Mouse (Mus musculus) urinary bladder, adult 18-20 months (tissue): ENCODE results near the gene Socs3.
A peak's percentile ranks its signal among the peaks of the same experiment; 100 is the strongest.

Source experiments
- DNase-seq, 2 experiments: peaks; one replicate each; pipeline ENCODE4 v3.0.0; 2022; ENCODE audit warnings: low spot score in 2 of 2, mixed read lengths in 2 of 2

Socs3 gene

GRCm38 (mm10) chr11:117969945-117970872 lies at the start of gene Socs3:
Socs3 (minus strand) TSS chr11:117970047.
- peak; percentile 87 to 96 for DNase-seq

- no peak for DNase-seq
Observed at GRCm38 (mm10) chr11:118018328-118018727, 48.5 kb upstream of the Socs3 start.

GRCm38 (mm10) chr11:118015381-118016145 lies 45.7 kb upstream of the Socs3 start:
- DNase-seq = no peak

DNA sequence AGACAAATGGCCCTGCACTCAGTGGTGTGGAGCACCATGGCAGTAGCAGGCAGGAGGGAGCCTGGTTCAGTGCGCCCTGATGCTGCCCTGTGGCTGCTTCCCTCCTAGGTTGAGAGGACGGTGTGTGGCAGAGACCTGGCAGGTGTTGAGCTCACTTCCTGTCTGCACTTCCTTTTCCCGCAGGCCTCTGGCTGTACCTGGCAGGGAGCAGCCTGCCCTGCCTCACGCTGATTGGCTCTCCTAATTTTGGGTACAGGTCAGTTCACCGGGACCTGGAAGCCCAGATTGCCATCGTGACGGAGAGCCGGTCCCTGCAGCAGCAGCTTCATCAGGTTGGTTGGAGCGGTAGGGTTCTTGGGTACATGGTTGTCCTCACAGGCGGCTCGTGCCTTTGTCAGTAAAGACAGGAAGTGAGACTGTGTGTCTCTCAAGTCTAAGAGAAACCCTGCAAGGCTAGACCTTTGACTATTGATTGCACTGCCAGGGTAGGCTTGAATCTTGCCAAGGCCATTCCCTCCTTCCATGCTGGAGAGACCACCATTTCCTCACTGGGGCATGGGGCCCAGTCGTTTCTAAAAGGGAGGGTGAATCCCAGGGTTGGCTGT lies 44.6 kb upstream of the Socs3 start:
- no peak for DNase-seq

- no peak for DNase-seq
Observed at GRCm38 (mm10) chr11:118013339-118013738, 43.5 kb upstream of the Socs3 start.

- DNase-seq = no peak
Observed at GRCm38 (mm10) chr11:118012595-118012994, 42.7 kb upstream of the Socs3 start.

DNA sequence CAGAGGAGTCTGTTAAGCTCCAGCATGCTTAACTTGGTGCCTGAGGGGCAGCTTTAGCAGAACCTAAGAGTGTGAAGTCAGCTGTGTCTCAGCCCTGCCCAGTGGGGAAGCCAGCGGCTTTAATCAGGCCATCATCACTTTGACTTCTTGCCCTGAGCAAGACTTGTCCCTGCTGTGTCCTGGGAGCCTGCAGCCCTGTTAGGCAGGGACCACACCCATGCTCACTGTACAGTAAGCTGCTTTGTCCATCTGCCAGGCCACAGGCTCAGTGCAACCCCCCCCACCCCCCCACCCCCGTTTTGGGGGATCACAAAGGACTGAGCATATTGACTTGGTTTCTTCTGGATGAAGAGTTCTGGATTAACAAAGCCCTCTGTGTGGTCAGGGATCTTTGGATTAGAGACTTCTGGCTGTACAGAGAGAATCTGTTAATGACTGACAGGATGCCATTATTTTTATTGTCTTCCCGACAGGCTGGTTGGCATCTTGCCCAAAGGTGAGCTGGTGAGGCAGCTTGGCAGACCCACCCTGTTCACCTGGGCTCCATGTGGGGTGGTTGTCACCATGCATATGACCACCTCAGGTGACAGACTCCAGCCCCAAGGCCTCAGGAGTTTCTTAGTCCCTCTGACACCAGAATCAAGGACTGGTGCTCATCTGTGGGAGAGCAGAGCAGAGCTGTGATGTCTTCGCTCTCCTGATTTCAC lies 40.2 kb upstream of the Socs3 start:
- no peak for DNase-seq

DNA sequence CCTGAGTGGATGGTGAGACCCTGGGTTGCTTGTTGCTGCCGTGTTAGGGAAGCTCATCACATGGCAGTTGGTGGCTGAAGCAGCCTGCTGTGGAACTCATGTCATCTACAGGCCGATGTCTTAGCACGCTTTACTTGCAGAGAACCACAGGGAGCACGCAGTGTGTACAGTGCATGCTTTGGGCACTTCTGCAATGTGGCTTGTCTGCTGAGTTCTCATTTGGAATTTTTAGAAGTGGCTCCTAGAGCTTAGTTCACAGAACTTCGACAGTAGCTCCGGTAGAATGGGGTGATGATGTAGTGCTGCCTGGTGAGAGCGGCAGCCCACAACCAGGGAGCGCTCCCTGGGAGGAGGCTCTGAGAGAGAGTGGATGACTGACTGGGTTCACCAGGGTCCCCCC lies 39.0 kb upstream of the Socs3 start:
- no peak for DNase-seq

DNA sequence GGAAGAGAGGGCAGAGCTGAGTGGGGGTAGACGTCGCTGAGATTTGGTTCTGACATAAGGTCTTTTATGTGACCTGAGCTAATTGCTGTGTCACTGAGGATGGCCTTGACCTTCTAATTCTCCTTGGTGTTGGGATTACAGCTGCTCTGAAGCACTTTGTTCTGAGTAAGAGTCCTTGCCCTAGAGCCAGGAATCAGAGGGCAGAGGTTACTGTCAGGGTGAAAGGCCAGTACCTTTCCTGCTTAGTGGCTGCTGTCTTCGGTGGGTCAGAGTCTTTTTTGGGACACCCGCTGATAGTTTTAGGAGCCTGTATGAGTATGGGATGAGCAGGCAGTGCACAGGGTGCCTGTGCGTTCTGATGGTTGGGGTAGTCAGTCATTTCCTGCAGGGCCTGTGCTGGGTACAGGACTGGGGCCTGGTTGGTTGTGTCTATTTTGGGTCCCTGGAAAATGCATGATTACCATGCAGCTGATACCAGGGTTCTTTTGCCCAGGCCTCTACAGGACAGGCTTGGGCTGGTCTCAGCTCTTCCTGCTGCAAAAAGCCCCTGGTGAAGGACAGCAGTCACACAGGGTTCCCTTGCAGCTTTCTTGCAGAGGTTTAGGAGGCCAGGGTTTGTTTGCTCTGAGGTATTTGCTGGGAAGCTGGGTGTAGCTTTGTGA lies 38.4 kb upstream of the Socs3 start:
- no peak for DNase-seq

DNA sequence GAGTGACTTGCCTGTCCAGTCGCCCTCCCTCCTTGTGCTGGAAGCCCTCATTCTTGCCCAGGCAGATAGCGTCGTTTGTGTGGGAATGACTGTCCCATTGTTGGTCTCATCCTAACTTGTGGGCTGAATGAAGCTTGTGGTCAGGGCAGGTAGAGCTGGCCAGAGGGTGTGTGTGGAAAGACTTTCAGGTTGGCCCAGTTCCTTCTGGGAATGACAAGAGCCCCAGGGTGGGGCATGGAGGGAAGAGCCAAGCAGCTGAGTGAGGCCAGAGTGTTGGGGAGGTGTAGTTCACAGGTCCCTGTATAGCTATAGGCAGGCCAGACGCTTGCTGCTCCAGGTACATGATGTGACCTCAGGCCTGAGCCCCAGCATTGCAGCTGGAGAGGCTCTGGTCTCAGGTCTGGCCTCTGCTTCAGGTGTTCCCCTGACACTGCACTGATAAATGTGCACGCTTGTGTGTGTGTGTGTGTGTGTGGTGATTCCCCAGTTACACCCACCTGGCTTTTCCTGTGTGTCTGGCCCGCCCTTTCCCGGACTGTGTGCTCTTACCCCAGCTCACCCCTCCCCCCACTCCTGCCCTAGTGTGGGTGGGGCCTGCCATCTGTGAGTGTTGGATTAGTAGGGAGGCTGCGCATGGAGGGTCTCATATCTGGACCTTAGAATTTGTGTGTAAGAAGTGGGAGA lies 37.8 kb upstream of the Socs3 start:
- DNase-seq = no peak

DNA sequence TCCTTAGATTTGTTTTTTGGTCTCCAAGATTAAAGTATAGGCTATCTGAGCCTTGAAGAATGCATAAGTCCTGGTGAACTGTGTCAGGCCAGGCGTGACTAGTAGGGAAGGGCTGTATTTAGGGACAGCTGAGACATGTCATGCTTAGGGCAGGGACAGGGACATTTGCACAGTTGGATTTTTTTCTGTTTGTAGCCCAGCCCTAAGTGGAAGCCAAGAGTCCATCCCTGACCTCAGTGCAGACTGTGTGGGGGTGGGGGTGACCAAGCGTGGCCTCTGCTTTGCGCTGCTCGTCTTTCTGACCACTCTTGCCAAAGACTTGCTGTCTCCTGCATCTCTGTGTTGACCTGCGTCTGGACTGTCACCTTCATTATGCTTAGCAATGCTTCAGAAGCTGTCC lies 34.4 kb upstream of the Socs3 start:
- DNase-seq = no peak

GRCm38 (mm10) chr11:118003718-118004117 lies 33.9 kb upstream of the Socs3 start:
- no peak for DNase-seq

DNA sequence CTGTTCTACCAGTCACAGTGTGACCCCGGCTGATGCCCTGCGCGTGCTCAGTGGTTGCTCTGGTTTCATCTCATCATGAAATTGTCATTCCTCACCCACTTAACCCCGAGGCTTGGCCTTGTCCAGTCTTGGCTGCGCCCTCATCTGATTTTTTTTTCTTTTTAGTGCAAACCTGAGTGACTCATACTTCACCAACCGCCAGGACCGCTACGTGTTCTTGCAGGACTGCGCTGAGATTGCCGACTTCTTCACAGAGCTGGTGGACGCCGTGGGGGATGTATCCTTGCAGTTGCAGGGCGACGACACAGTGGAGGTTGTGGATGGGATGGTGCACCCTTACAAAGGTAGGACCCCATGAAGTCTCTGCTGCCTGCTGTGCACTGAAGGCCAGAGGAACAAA lies 33.3 kb upstream of the Socs3 start:
- DNase-seq = no peak

GRCm38 (mm10) chr11:118000565-118001215 lies 30.8 kb upstream of the Socs3 start:
- no peak for DNase-seq

DNA sequence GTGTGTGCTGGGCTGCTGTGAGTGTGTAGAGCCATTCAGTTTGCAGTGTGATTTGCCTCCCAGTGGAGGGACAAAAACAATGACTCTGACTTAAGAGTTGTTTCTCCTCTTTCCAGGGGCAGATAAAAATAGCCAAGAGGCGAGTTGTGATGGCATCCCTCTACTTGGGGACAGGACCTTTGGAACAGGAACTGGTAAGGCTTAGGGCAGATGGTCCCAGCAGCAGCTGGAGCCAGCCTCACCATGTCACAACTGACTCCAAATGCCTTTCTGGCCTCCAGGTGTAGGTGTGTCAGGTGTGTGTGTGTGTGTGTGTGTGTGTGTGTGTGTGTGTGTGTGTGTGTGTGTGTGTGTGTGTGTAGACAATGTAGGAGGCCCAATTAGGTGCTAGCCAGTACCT lies 30.2 kb upstream of the Socs3 start:
- DNase-seq = no peak

DNA sequence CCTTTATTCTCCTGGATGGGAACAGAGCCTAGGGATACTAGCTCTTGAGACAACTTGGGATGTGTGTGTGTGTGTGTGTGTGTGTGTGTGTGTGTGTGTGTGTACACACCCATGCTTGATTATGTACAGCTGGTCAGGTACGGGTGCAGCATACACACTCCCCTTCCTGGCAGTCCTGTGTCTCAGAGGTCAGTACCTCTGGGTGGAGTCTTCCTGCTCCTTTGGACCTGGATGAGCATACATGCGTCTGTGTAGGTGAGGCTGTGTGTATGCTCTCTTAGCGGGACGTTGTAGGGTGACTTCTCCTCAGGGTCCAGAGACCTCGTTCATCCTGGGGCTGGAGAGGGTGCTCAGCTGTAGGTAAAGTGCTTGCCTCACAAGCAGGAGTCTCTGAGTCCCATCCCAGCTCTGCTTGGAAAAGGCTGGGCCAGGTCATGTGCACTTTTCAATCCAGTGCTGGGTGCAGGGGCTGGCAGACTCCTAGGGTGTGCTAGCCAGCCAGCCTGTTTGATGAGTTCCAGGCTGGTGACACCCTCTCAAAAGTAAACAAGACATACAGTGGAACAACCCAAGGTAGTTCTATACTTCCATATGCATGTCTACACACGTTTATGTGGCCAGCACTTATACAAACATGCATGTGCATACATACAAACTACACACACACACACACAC lies 29.6 kb upstream of the Socs3 start:
- DNase-seq = no peak

DNA sequence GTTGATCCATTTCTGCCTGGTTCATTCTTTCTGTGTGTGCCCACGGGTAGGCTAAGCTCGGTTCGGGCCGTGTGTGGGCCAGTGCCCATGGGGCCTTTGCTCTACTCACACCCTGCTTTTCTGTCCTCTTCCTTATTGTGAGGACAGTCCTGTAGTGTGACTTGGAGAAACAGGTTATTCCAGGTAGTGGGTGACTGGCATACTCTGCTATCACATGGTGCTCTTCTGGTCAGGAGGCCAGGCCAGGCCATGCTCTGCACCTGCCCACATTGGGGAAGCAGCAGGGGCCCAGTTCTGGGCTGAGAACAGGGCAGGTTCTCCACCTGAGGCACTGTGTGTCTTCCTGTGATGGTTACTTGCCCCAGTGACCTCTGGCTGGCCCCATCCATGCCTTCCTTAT lies 28.5 kb upstream of the Socs3 start:
- no peak for DNase-seq

GRCm38 (mm10) chr11:117997085-117997484 lies 27.2 kb upstream of the Socs3 start:
- no peak for DNase-seq

DNA sequence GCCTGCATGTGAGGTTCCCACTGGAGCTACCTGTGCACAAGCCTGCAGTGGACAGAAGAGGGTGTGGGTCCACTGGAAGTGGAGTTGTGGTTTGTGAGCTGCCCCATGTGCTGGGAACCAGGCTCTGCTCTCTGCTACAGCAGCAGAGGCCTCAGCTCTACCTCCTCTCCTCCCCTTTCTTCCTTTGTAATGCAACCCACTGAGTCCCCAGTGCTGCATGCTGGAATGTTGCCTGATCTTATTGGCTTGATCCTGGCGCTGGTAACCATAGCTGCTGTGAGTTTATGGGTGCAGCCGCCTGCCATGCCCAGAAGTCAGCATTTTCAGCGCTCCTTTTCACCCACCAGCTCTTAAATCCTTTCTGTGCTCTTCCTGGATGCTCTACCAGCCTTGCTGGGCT lies 26.2 kb upstream of the Socs3 start:
- DNase-seq = no peak

- DNase-seq = no peak
Observed at GRCm38 (mm10) chr11:117995661-117996060, 25.8 kb upstream of the Socs3 start.
